Mouse (Mus musculus): ENCODE data around the gene Tmem150a.

Tmem150a gene

DNA sequence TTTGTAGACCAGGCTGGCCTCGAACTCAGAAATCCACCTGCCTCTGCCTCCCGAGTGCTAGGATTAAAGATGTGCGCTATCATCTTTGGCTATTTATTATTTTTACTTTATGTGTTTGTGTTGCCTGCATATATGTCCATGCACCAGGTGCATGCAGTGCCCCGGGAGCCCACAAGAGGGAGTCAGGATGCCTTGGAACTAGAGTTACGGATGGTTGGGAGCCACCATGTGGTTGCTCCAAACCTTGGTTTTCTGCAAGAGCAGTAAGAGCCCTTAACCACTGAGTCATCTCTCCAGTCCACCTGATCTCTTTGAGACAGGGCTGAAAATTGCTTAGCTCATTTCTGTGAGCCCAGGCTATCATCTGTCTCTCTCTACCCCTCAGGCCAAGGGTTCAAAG, 51.9 kb downstream of the Tmem150a start:
- peak; percentile 70 for DNase-seq

All from cerebellum, adult 11 months (tissue).